Mouse (Mus musculus) embryonic facial prominence, embryonic 12.5 days (tissue): ENCODE measurements at regions not wholly inside any gene's neighbourhood (a gene's known extent, or its start where the extent isn't known, plus 50 kb on each side); places are given as distances from the start of the nearest gene placed in this dataset.

Source experiments
- ATAC-seq: fragments of 200-750 bp; cut with Nextera tagmentation; 2 replicates; pipeline ENCODE4 v1.8.0; 2017; ENCODE audit not compliant: insufficient number of reproducible peaks, insufficient read depth, low FRiP score, low TSS enrichment
- H3K27ac ChIP-seq: fragments of 300-500 bp; sonication (generic); 2 replicates; pipeline ENCODE4 v1.5.1; 2016; ENCODE audit warnings: mild to moderate bottlenecking
- H3K27me3 ChIP-seq: fragments of 300-500 bp; sonication (generic); 2 replicates; pipeline ENCODE4 v1.6.1; 2016; ENCODE audit warnings: mild to moderate bottlenecking, moderate library complexity
- H3K36me3 ChIP-seq: fragments of 300-500 bp; sonication (generic); 2 replicates; pipeline ENCODE4 v1.6.1; 2016; ENCODE audit warnings: mild to moderate bottlenecking
- H3K4me1 ChIP-seq: fragments of 300-500 bp; sonication (generic); 2 replicates; pipeline ENCODE4 v1.6.1; 2016
- H3K4me2 ChIP-seq: fragments of 300-500 bp; sonication (generic); replicated peaks from 2 replicates; pipeline ENCODE4 v1.6.1; 2016; ENCODE audit warnings: mild to moderate bottlenecking, moderate library complexity
- H3K4me3 ChIP-seq: fragments of 300-500 bp; sonication (generic); 2 replicates; pipeline ENCODE4 v1.5.1; 2016; ENCODE audit warnings: mild to moderate bottlenecking
- H3K9ac ChIP-seq: fragments of 300-500 bp; sonication (generic); 2 replicates; pipeline ENCODE4 v1.6.1; 2016; ENCODE audit warnings: mild to moderate bottlenecking, moderate library complexity
- H3K9me3 ChIP-seq: fragments of 300-500 bp; sonication (generic); 2 replicates; pipeline ENCODE4 v1.6.1; 2016; ENCODE audit warnings: mild to moderate bottlenecking, moderate library complexity
- WGBS: fragments of 180-500 bp; shearing (Covaris S2); methylation state at CpG from one replicate; pipeline ENCODE4 v1.1.7; 2016; 5-methylcytosine and 5-hydroxymethylcytosine counted together

DNA sequence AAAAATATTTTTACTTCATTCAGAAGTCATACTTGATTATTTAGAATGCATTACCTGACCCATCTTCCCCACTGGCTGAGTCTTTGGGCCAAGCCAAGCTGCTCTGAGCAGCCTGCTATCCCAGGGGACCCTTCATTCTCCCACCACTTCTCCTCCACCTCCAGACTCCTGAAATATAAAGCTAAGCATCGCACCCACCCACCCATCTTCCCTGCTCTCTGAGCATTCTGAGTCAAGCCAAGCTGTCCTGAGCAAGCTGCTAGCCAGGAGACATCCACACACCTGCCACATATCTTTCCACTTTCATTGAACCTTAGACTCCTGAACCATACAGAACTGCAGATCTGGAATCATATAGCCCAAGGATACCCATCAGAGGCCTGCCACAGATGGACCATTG lies 1456.2 kb upstream of the Adam24 start:
- Histone ChIP-seq H3K4me1 (no peaks in the 10 kb centered on the region), H3K9ac (no peak overlapping the region), H3K4me3 (no peak overlapping the region), H3K9me3 (no peaks in the 10 kb centered on the region), H3K27ac (no peak overlapping the region), H3K36me3 (no peaks in the 10 kb centered on the region), H3K4me2 (no peak overlapping the region), H3K27me3 (no peaks in the 10 kb centered on the region)
- 73% methylated on average over 1 of the region's 1 CpGs for WGBS
- no peak for ATAC-seq

DNA sequence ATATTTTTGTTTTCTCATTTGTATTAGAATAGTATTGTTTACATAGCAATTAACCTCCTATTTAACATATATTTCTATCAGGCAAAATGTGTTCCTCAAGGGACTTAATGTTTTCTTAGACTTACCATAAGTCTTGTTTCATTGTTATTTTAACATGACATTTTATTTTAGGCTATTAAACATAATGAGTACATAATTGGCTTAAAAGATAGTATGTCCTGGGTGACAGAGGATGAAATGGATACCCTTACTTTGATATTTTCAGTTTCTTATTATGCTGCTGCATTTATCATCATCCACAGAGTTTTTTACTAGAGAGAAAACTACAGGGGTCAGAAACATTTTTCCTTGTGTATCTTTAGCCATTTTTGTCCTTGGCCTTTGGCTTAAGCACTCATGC lies 1447.6 kb upstream of the Adam24 start:
- Histone ChIP-seq H3K4me1 (no peaks in the 10 kb centered on the region), H3K27me3 (no peaks in the 10 kb centered on the region), H3K4me3 (no peak overlapping the region), H3K36me3 (no peaks in the 10 kb centered on the region), H3K4me2 (no peak overlapping the region), H3K27ac (no peak overlapping the region), H3K9ac (no peak overlapping the region), H3K9me3 (no peaks in the 10 kb centered on the region)
- ATAC-seq = no peak

GRCm38 (mm10) chr8:39268970-39269497 lies 1405.8 kb upstream of the Adam24 start:
- ATAC-seq = no peak
- Histone ChIP-seq H3K9me3 (no peaks in the 10 kb centered on the region), H3K4me2 (no peak overlapping the region), H3K4me3 (no peak overlapping the region), H3K36me3 (no peaks in the 10 kb centered on the region), H3K27ac (no peak overlapping the region), H3K4me1 (no peaks in the 10 kb centered on the region), H3K9ac (no peak overlapping the region), H3K27me3 (no peaks in the 10 kb centered on the region)
- 72% methylated on average over 5 of the region's 5 CpGs for WGBS

GRCm38 (mm10) chr8:39297548-39298306 lies 1377.2 kb upstream of the Adam24 start:
- no peak for ATAC-seq
- no peaks in the 10 kb centered on the region for H3K4me1 ChIP-seq
- H3K9me3 ChIP-seq = no peaks in the 10 kb centered on the region
- H3K36me3 ChIP-seq = no peaks in the 10 kb centered on the region
- no peaks in the 10 kb centered on the region for H3K27me3 ChIP-seq
- no peak overlapping the region for H3K27ac ChIP-seq
- H3K4me3 ChIP-seq = no peak overlapping the region
- peak overlapping the region; percentile 25; the same call in 1 of the 2 replicates for H3K4me2 ChIP-seq
- 15% methylated on average over 12 of the region's 12 CpGs for WGBS
- H3K9ac ChIP-seq = no peak overlapping the region

DNA sequence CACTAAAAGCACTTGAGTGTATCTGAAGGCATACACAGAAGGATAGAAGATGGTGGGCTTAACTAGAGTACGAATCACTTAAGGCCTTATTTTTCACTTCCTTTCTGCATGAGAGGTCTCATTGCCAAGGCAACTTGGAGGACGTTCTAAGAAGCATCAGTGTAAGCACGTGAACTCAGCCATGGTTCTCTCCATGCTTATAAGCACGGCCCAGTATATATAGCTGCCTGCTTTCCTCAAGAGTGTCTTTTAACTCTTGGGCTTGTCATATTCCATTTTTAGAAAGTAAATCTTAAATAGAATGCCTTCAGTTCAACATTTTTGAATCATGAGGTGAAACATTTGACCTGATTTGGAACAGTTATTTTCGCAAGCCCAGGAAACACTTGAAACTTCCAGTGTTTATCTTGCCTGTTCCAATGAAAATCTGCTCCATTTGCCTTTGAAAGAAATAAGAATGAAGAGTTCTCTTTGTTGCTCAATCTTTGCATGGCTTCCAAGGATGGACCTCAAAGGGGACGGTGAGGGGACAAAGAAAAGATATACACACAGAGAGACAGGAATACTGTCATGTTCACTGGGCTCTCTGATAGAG lies 1371.0 kb upstream of the Adam24 start:
- Histone ChIP-seq H3K27me3 (no peaks in the 10 kb centered on the region), H3K9ac (no peak overlapping the region), H3K27ac (no peak overlapping the region), H3K4me2 (no peak overlapping the region), H3K9me3 (no peaks in the 10 kb centered on the region), H3K4me3 (no peak overlapping the region), H3K4me1 (no peaks in the 10 kb centered on the region), H3K36me3 (no peaks in the 10 kb centered on the region)
- 85% methylated on average over 6 of the region's 6 CpGs for WGBS
- ATAC-seq = no peak

DNA sequence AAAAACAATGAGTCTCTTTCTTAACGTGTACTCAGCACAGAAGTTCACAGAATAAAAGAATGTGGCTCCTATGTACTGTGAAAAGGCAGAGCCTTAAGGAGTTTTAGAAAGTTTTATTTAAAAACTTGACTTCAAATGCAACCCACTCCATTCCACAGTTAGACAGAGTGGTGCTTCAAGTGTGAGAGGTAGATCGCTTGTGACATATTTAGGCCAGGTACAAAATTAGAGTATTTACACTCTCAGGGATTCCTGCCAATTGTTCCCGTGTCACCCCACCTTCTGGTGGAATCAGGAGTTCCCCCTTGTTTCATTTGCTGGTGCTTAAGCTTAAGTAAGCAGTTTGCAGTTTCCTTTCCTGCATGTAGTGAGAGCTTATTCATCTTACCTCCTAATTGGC lies 1361.0 kb upstream of the Adam24 start:
- Histone ChIP-seq H3K4me1 (no peaks in the 10 kb centered on the region), H3K36me3 (no peaks in the 10 kb centered on the region), H3K27ac (no peak overlapping the region), H3K27me3 (no peaks in the 10 kb centered on the region), H3K9ac (no peak overlapping the region), H3K4me3 (no peak overlapping the region), H3K9me3 (no peaks in the 10 kb centered on the region), H3K4me2 (no peak overlapping the region)
- WGBS = 63% methylated on average over 3 of the region's 3 CpGs
- no peak for ATAC-seq

DNA sequence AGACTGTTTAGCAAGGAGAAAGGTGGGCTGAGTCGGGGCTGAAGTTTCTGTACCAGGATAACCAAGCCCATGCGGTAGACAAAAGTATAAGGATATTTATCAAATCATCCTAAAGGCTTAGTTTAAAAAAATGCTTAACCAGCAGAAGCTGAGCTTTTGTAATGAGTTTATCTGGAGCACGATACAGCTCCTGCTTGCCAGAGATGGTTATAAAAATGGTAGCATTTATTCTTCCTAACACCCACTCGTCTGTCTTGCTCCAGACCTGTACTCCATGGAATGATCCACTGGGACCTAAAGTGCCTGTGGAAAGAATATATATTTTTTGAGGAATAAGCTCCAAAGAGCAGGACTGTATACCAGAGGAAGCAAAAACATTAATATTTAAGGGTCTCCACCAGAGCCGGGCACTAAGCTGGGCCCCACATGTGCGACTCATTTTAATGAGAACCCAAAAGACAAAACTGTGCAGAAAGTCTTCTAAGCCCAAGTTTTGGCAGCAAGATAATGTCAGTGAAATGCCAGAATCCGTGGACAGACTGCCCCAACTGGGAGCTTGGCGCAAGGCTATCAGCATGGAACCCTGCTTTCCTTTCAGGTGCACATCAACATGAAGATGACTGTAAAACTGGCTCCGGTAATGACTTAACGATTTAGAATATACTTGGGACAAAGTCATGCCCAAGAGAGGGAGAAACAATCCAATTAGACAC lies 1359.2 kb upstream of the Adam24 start:
- no peaks in the 10 kb centered on the region for H3K4me1 ChIP-seq
- no peak for ATAC-seq
- no peak overlapping the region for H3K4me3 ChIP-seq
- no peaks in the 10 kb centered on the region for H3K27me3 ChIP-seq
- H3K27ac ChIP-seq = no peak overlapping the region
- no peaks in the 10 kb centered on the region for H3K36me3 ChIP-seq
- H3K9ac ChIP-seq = no peak overlapping the region
- 75% methylated on average over 10 of the region's 10 CpGs for WGBS
- H3K9me3 ChIP-seq = no peaks in the 10 kb centered on the region
- H3K4me2 ChIP-seq = no peak overlapping the region

DNA sequence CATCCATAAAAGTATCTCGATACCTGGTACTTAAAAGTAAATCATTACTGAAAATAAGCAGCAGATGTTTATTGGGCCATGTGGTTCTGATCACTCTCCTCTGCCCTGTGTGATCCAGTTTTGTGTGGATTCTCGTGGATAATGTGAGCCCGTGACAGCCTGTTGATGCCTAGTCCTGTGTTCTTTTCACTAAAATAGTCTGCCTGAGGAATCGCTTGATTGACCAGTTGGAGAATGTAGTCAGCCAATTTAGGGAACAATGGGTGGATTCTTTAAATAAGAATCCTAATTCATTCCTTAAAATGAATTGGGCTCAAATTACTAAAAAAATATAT lies 1358.7 kb upstream of the Adam24 start:
- H3K4me1 ChIP-seq = no peaks in the 10 kb centered on the region
- no peak overlapping the region for H3K27ac ChIP-seq
- no peak overlapping the region for H3K4me2 ChIP-seq
- WGBS = 35% methylated on average over 4 of the region's 4 CpGs
- no peak overlapping the region for H3K4me3 ChIP-seq
- no peaks in the 10 kb centered on the region for H3K36me3 ChIP-seq
- no peaks in the 10 kb centered on the region for H3K27me3 ChIP-seq
- no peaks in the 10 kb centered on the region for H3K9me3 ChIP-seq
- no peak for ATAC-seq
- no peak overlapping the region for H3K9ac ChIP-seq

DNA sequence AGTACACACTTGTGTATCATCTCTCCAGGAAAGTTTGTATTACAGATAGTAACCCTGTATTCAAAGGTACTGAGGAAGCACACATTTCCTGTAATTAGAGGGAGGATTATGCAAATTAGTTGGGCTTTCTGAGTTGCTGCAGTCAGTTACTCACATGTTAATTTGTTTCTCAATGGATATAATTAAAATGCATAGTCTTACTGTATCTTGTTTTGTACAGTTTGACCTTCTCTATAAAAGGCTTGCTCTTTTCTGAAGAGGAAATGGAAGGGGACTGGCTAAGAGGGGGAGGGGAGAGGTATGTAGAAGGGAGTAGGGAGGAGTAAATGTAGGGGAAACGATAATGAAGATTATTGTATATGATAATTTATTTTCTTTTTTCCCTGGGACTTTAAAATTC lies 1345.5 kb upstream of the Adam24 start:
- no peaks in the 10 kb centered on the region for H3K36me3 ChIP-seq
- H3K4me2 ChIP-seq = no peak overlapping the region
- H3K9me3 ChIP-seq = no peaks in the 10 kb centered on the region
- H3K27me3 ChIP-seq = no peaks in the 10 kb centered on the region
- no peaks in the 10 kb centered on the region for H3K4me1 ChIP-seq
- no peak overlapping the region for H3K9ac ChIP-seq
- 86% methylated on average over 1 of the region's 1 CpGs for WGBS
- no peak for ATAC-seq
- H3K4me3 ChIP-seq = no peak overlapping the region
- no peak overlapping the region for H3K27ac ChIP-seq

- ATAC-seq = no peak
- Histone ChIP-seq H3K4me1 (no peaks in the 10 kb centered on the region), H3K27ac (no peak overlapping the region), H3K27me3 (no peaks in the 10 kb centered on the region), H3K4me2 (no peak overlapping the region), H3K4me3 (no peak overlapping the region), H3K9me3 (no peaks in the 10 kb centered on the region), H3K9ac (no peak overlapping the region), H3K36me3 (no peaks in the 10 kb centered on the region)
- WGBS = 68% methylated on average over 3 of the region's 3 CpGs
Measured at GRCm38 (mm10) chr8:39344731-39345130, 1330.1 kb upstream of the Adam24 start.

DNA sequence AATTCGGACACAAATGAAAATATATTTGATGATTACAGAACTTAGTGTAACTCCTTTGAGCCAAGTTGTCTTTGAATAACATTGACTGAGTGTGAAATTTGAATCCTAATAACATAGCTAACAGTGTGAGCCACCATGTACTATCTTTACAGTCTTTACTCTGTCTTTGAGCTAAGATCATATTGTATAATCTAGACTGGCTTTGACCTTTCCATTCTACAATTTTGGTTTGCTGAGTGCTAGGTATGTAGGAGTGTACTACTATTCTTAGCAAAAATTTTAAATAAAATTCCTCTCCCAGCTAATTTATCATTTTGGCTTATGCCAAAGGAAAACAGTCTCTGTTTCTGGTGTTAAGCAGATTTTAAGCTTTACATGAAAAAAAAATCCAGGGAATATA lies 1328.4 kb upstream of the Adam24 start:
- Histone ChIP-seq H3K36me3 (no peaks in the 10 kb centered on the region), H3K9ac (no peak overlapping the region), H3K4me2 (no peak overlapping the region), H3K4me3 (no peak overlapping the region), H3K9me3 (no peaks in the 10 kb centered on the region), H3K27me3 (no peaks in the 10 kb centered on the region), H3K4me1 (no peaks in the 10 kb centered on the region), H3K27ac (no peak overlapping the region)
- WGBS = 91% methylated on average over 1 of the region's 1 CpGs
- ATAC-seq = no peak

GRCm38 (mm10) chr8:39348956-39349355 lies 1325.9 kb upstream of the Adam24 start:
- WGBS = 81% methylated on average over 3 of the region's 3 CpGs
- Histone ChIP-seq H3K27me3 (no peaks in the 10 kb centered on the region), H3K4me2 (no peak overlapping the region)

More at GRCm38 (mm10) chr8:39348956-39349355, 1325.9 kb upstream of the Adam24 start:
- Histone ChIP-seq H3K27ac (no peak overlapping the region), H3K4me3 (no peak overlapping the region), H3K9ac (no peak overlapping the region), H3K4me1 (no peaks in the 10 kb centered on the region), H3K36me3 (no peaks in the 10 kb centered on the region), H3K9me3 (no peaks in the 10 kb centered on the region)
- no peak for ATAC-seq
